Mouse (Mus musculus) megakaryocyte, embryonic 14.5 days (primary cell): Measurements from ENCODE around the gene Atg2b. TPM values are rescaled to one million over a fixed set of nuclear protein-coding genes. Genes with fewer than 3 reads are reported as not detected.

Experiments
- H3K27me3 ChIP-seq: replicated peaks from 2 replicates; pipeline ENCODE3; 2012; ENCODE audit warnings: inconsistent platforms
- H3K36me3 ChIP-seq: replicated peaks from 2 replicates; pipeline ENCODE3; 2012; ENCODE audit warnings: low read length, inconsistent platforms, mixed read lengths
- H3K4me1 ChIP-seq: 2 replicates; pipeline ENCODE4 v1.6.1; 2012; ENCODE audit warnings: inconsistent platforms
- H3K4me3 ChIP-seq: replicated peaks from 2 replicates; pipeline ENCODE3; 2012; ENCODE audit warnings: moderate library complexity, mild to moderate bottlenecking, inconsistent platforms
- H3K9me3 ChIP-seq: 2 replicates; pipeline ENCODE4 v1.6.1; 2012; ENCODE audit warnings: inconsistent platforms
- FLI1 ChIP-seq: IDR thresholded peaks from 2 replicates; pipeline ENCODE4 v1.6.1; 2012; ENCODE audit warnings: low read length, inconsistent platforms, mixed read lengths
- GATA1 ChIP-seq: IDR thresholded peaks from 3 replicates; pipeline ENCODE4 v1.6.1; 2012; ENCODE audit warnings: mixed read lengths, low read length, inconsistent platforms, borderline replicate concordance
- polyA plus RNA-seq: library from polyadenylated mRNA; stranded (reverse); fragments of >175 nt; gene quantifications from 2 replicates; pipeline ENCODE4 v1.2.3, GENCODE M21; 2012; ENCODE audit warnings: low replicate concordance; ENCODE audit not compliant: insufficient read depth

Gene Atg2b
- polyA plus RNA-seq, 1 experiment: 4.4 TPM

DNA sequence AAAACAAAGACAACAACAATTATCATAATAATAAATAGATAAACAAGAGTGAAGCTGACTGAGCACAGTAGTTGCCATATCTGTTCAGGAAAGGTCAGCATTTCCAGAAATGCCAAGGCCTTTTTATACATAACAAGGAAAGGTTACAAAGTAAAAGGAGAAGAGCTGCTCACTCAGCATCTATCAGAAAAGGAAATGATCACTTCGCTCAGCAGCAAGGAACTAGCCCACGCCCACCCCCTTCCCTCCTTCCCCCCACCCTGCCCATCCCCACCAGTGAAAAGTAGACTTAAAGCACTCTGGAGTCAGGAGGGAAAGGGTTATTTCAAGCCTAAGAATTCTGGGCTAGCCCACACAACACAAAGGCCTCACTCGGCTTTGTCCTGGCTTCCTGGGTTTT, 35.2 kb upstream of the Atg2b start:
- no peak overlapping the region for H3K4me3 ChIP-seq
- H3K9me3 ChIP-seq: no peaks in the 10 kb centered on the region
- TF ChIP-seq FLI1 (no peak), GATA1 (no peak)
- H3K36me3 ChIP-seq: no peaks in the 10 kb centered on the region
- peaks cover 63% of the 10 kb centered on the region for H3K4me1 ChIP-seq
- H3K27me3 ChIP-seq: peaks cover 7% of the 10 kb centered on the region

DNA sequence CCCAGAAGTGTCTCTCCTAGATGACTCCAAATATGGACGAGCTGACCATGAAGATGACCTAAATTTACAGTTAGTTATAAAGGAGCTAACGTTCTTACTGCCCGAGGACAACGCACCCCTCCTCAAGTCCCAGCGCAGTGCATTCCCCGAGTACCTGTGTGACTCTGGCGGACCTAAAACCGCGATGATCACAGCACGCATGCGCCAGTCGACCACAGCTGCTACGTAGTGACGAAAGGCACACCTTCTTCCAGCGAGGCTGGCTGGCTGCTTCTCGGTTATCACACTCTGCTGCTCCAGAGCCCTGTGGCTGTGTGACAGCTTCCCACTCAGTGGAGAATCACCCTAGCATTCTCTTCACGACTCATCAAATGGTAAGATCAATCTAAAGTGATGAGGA, 33.6 kb upstream of the Atg2b start:
- Histone ChIP-seq H3K4me1 (peaks cover 47% of the 10 kb centered on the region), H3K27me3 (peaks cover 14% of the 10 kb centered on the region), H3K9me3 (no peaks in the 10 kb centered on the region), H3K36me3 (no peaks in the 10 kb centered on the region), H3K4me3 (peak overlapping the region; percentile 81)
- TF ChIP-seq GATA1 (no peak), FLI1 (no peak)

DNA sequence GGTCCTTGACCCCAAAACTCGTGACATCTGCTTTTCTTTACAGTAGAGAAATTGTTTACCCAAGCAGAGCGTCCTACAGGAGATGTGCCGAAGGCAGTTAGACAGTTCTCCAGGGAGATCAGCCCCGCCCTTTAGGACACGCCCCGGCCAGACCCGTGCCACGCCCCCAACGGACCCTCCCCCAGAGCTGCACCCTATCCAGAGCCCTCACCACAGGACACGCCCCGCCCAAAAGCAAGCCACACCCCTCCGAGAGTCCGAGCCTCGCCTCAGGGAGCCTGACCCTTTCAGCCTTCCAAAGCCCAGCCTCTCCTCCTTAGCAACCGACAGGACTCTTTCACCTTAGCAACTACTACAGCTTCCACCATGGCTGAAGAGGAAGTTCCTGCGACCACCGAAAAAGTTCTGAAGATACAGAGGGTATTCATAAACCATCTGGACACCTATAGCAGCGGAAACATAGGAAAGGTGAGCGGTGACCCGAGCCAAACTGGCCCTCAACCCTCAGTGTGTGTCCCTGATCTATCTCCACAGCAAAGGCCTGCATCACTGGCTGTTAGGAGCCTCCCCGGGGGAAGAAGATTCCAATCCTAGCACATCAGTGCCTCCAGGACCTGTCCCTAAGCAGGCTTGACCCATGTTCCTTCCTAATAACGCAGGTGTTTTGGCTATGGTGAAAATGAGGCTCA, 20.9 kb upstream of the Atg2b start, which contains the start of gene Ak7:
Ak7 (plus strand) TSS at position 178 of the 689 bp plus-strand sequence.
- Histone ChIP-seq H3K9me3 (no peaks in the 10 kb centered on the region), H3K36me3 (peaks cover 29% of the 10 kb centered on the region), H3K4me3 (peak within 1 kb of the TSS; percentile 79), H3K27me3 (peaks cover 9% of the 10 kb centered on the region), H3K4me1 (peaks cover 25% of the 10 kb centered on the region)
- TF ChIP-seq GATA1 (no peak), FLI1 (no peak)

DNA sequence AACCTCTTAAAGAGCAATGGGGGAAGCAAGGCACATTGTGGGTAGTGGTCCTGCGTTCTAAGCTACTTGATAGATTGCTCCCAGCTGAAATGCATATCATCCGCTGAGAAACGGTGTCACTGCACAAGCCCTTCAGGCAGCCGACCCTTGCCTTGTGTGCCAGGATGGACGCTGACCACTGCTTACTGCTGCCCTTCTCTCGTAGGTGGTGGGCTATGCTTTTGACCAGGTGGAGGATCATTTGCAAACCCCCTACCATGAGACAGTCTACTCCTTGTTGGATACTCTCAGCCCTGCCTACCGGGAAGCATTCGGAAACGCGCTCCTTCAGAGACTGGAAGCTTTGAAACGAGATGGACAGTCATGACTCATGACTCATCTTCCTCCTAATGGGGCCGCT, 15.4 kb upstream of the Atg2b start:
- Histone ChIP-seq H3K4me1 (peaks cover 28% of the 10 kb centered on the region), H3K27me3 (no peaks in the 10 kb centered on the region), H3K36me3 (peaks cover 75% of the 10 kb centered on the region), H3K4me3 (no peak overlapping the region), H3K9me3 (no peaks in the 10 kb centered on the region)
- TF ChIP-seq FLI1 (no peak), GATA1 (no peak)

DNA sequence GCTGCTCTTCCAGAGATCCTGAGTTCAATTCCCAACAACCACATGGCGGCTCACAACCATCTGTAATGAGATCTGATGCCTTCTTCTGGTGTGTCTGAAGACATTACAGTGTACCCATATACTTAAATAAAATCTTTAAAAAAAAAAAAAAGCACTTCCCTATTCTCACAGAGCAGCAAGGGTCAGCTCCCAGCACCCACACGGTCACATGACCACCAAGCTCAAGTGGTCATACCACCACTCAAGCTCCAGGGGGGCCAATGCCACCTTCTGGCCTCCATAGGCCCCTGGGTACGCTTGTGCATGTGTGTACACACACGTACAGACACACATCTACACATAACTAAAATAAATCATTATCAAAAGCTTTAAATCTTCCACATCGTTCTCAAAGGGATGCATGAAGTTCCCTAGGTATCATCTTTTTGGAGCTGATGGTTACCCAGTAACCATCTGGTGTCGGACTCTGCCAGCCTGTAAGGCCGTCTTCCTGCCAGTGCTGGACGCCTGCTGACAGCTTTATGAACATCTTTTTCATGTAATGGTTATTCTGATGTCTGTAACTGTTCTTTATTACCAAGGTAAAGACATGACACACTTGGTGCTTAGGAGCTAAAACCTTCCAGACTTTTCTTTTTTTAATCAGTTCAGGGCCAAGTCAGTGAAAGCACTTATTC, 12.2 kb upstream of the Atg2b start:
- peaks cover 18% of the 10 kb centered on the region for H3K4me1 ChIP-seq
- no peak for TF ChIP-seq FLI1
- no peak for TF ChIP-seq GATA1
- peaks cover 83% of the 10 kb centered on the region for H3K36me3 ChIP-seq
- no peaks in the 10 kb centered on the region for H3K27me3 ChIP-seq
- H3K4me3 ChIP-seq: no peak overlapping the region
- no peaks in the 10 kb centered on the region for H3K9me3 ChIP-seq

DNA sequence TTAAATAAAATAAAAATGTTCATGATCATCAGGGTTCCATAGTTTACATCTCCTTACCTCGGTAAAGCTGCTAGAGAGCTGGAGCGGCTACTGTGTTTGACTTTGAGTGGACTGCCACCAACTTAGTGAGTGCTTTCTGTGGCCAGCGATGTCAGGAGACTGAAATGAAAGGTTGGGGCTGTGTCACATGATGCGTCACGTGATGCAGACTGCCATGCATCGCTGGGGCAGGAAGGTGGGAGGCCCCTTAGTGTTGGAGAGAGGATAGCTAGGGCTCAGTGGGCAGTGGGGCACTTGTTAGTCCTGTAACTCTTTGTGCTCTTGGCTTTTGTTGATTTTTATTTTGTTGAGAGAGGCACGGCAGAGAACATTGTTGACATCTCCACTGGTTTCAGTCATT, 10.8 kb upstream of the Atg2b start:
- peaks cover 84% of the 10 kb centered on the region for H3K36me3 ChIP-seq
- peaks cover 18% of the 10 kb centered on the region for H3K4me1 ChIP-seq
- H3K9me3 ChIP-seq: no peaks in the 10 kb centered on the region
- no peak for TF ChIP-seq GATA1
- TF ChIP-seq FLI1: no peak
- no peak overlapping the region for H3K4me3 ChIP-seq
- H3K27me3 ChIP-seq: no peaks in the 10 kb centered on the region

DNA sequence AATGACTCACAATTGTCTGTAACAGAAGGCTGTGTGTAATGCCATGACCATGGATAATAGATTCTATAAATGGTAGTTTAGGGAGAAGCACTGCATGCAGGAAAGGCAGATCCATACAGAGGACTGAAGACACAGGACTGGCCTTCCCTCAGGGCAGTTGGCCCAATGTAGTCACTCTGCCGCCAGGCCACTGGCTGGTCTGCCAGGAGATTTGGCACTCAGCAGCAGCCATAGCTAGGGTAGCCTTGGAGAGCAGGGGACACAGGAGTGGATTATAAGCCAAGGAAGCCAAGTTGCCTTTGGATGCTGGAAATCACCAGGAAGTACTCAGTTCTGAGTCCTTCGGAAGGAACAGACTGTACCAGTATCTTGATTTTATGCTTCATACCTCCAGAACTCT, 9.0 kb upstream of the Atg2b start:
- Histone ChIP-seq H3K27me3 (no peaks in the 10 kb centered on the region), H3K4me1 (peaks cover 23% of the 10 kb centered on the region), H3K9me3 (no peaks in the 10 kb centered on the region), H3K36me3 (peaks cover 85% of the 10 kb centered on the region), H3K4me3 (no peak overlapping the region)
- no peak for TF ChIP-seq FLI1
- TF ChIP-seq GATA1: no peak

DNA sequence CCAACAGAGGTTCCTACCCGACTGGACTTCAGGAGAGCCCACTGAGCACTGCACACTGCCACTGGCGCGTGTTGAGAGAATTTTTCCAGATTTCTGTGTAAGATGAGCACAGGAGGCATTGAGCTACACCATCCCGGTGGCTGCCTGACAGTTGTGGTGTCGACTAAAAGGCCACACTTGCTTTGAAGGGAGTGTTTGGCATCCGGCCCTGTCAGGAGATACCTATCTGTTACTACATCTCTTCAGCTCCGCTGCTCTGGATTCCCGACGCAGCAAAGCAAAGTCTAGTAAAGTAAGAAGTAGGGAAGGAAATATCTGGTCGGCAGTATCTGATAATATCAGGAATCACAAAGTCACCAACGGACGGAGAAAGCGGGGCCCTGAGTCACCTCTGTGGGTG, 4.4 kb upstream of the Atg2b start:
- Histone ChIP-seq H3K4me3 (no peak overlapping the region), H3K9me3 (no peaks in the 10 kb centered on the region), H3K36me3 (peaks cover 64% of the 10 kb centered on the region), H3K4me1 (peaks cover 45% of the 10 kb centered on the region), H3K27me3 (no peaks in the 10 kb centered on the region)
- no peak for TF ChIP-seq FLI1
- TF ChIP-seq GATA1: no peak

DNA sequence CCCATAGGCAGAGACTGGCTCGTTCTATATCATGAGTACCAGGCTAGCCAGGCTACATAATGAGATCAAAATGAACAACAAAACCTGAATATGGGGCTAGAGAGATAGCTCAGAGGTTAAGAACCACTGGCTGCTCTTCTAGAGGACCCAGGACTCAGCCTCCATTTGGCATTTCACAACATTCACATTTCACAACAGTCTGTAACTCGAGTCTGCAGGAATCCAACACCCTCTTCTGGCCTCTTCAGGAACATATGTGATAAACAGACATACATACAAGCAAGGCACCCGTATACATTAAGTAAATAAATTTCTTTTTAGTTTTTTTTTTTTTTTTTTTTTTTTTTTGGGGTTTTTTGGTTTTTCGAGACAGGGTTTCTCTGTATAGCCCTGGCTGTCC, 3.5 kb upstream of the Atg2b start:
- no peaks in the 10 kb centered on the region for H3K27me3 ChIP-seq
- no peak for TF ChIP-seq FLI1
- TF ChIP-seq GATA1: no peak
- H3K4me1 ChIP-seq: peaks cover 44% of the 10 kb centered on the region
- no peaks in the 10 kb centered on the region for H3K9me3 ChIP-seq
- H3K4me3 ChIP-seq: no peak overlapping the region
- H3K36me3 ChIP-seq: peaks cover 56% of the 10 kb centered on the region

DNA sequence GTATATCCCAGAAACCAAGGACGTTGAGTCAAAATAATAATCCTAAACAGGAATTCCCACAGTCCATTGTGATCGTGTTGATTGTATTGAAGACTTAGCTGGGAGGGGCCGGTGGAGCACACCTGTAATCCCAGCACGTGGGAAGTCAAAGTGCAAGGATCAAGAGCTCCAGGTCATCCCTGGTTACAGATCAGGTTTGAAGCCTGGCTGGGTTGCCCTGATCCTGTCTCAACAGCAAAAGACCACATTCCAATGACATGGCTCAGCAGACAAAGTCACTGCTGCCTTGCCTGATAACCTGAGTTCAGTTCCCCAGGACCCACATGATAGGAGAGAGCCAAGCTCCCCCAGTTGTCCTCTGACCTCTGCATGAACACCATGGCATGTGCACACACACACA, 2.4 kb upstream of the Atg2b start:
- H3K4me1 ChIP-seq: peaks cover 52% of the 10 kb centered on the region
- peak overlapping the region; percentile 98 for H3K4me3 ChIP-seq
- TF ChIP-seq GATA1 (no peak), FLI1 (no peak)
- peaks cover 47% of the 10 kb centered on the region for H3K36me3 ChIP-seq
- H3K27me3 ChIP-seq: no peaks in the 10 kb centered on the region
- H3K9me3 ChIP-seq: no peaks in the 10 kb centered on the region
